Mouse (Mus musculus): Measurements from ENCODE around the gene Abcg5.

- no peak for TF ChIP-seq GATA1 (IDR thresholded peaks at IDR 0.05; ENCODE audit: borderline replicate concordance, low read length)
- no peak for TF ChIP-seq FLI1 (IDR thresholded peaks at IDR 0.05; ENCODE audit: low read length)
These were observed 15.0 kb downstream of the Abcg5 start for GRCm38 (mm10) chr17:84667848-84668247.
